Mouse (Mus musculus) thymus, postnatal 0 days (tissue): ENCODE results near the gene Gtf2ird1. TPM values are rescaled to one million over a fixed set of nuclear protein-coding genes. Genes with fewer than 3 reads are reported as not detected.
A peak's percentile ranks its signal among the peaks of the same experiment; 100 is the strongest.

Experiments
- DNase-seq: peaks from one replicate; pipeline ENCODE4 v3.0.0-alpha.2; 2015; ENCODE audit warnings: low spot score
- microRNA-seq: library from miRNA; unstranded; fragments of <30 nt; microRNA quantifications from one replicate; pipeline ENCODE4, GENCODE M21; 2016; ENCODE audit warnings: borderline number of aligned reads
- polyA plus RNA-seq: library from polyadenylated mRNA; unstranded; fragments of >200 nt; fragmentation: Nextera tagmentation; extraction: Ambion mirVana; gene quantifications from 2 replicates; pipeline ENCODE4 v1.2.1, GENCODE M21; 2015

Gene Gtf2ird1
- polyA plus RNA-seq, 1 experiment from 2014 or later, result 67.4 TPM

- peak; percentile 97 for DNase-seq
Measured at GRCm38 (mm10) chr5:134314688-134315622, 141.6 kb downstream of the Gtf2ird1 start, which contains the start of gene Gtf2i. Gene Gtf2i (minus strand): TSS chr5:134314760.

- DNase-seq, result peak; percentile 72
Measured at GRCm38 (mm10) chr5:134314068-134314674, 142.3 kb downstream of the Gtf2ird1 start.

GRCm38 (mm10) chr5:134313451-134314067, 143.0 kb downstream of the Gtf2ird1 start:
- peak; percentile 95 for DNase-seq

- no peak for DNase-seq
Measured at GRCm38 (mm10) chr5:134312691-134313450, 143.6 kb downstream of the Gtf2ird1 start.

GRCm38 (mm10) chr5:134311894-134312411, 144.6 kb downstream of the Gtf2ird1 start:
- no peak for DNase-seq

GRCm38 (mm10) chr5:134310201-134310600, 146.3 kb downstream of the Gtf2ird1 start:
- no peak for DNase-seq

GRCm38 (mm10) chr5:134309345-134309744, 147.2 kb downstream of the Gtf2ird1 start:
- no peak for DNase-seq

Small RNA genes lying within 50 kb of the gene (microRNA-seq; reads per million reads assigned to microRNA genes)
- gene Gm26340 (not detected), gene Mir3965 (not detected)

Other genes starting within 250 kb of the Gtf2ird1 start
- gene Ncf1, start 227.1 kb downstream of the Gtf2ird1 start, polyA plus RNA-seq, result 9.6 and 10.3 TPM in 2 replicates
- 124 and 130 TPM in 2 replicates for gene Gtf2i, start 142.0 kb downstream of the Gtf2ird1 start, polyA plus RNA-seq
- gene Clip2, start 95.7 kb upstream of the Gtf2ird1 start, polyA plus RNA-seq, result 1.3 TPM in 2 replicates
- gene Syna, start 103.5 kb upstream of the Gtf2ird1 start, polyA plus RNA-seq, result 0.08 and 0.09 TPM in 2 replicates
- gene Rfc2, start 124.7 kb upstream of the Gtf2ird1 start, polyA plus RNA-seq, result 262 and 278 TPM in 2 replicates
- gene Lat2, start 158.3 kb upstream of the Gtf2ird1 start, polyA plus RNA-seq, result 6.7 and 6.9 TPM in 2 replicates
- 385 and 414 TPM in 2 replicates for gene Eif4h, start 182.8 kb upstream of the Gtf2ird1 start, polyA plus RNA-seq
- gene Limk1, start 231.9 kb upstream of the Gtf2ird1 start, polyA plus RNA-seq, result 2.8 and 3.8 TPM in 2 replicates